Mouse (Mus musculus) cerebral cortex, adult 2 months (tissue): ENCODE measurements around the gene Tbca.

Experiments used
- WGBS: fragments of 180-500 bp; shearing (Covaris S2); methylation state at CpG from one replicate; pipeline ENCODE4 v1.1.7; 2018; 5-methylcytosine and 5-hydroxymethylcytosine counted together

Gene Tbca

DNA sequence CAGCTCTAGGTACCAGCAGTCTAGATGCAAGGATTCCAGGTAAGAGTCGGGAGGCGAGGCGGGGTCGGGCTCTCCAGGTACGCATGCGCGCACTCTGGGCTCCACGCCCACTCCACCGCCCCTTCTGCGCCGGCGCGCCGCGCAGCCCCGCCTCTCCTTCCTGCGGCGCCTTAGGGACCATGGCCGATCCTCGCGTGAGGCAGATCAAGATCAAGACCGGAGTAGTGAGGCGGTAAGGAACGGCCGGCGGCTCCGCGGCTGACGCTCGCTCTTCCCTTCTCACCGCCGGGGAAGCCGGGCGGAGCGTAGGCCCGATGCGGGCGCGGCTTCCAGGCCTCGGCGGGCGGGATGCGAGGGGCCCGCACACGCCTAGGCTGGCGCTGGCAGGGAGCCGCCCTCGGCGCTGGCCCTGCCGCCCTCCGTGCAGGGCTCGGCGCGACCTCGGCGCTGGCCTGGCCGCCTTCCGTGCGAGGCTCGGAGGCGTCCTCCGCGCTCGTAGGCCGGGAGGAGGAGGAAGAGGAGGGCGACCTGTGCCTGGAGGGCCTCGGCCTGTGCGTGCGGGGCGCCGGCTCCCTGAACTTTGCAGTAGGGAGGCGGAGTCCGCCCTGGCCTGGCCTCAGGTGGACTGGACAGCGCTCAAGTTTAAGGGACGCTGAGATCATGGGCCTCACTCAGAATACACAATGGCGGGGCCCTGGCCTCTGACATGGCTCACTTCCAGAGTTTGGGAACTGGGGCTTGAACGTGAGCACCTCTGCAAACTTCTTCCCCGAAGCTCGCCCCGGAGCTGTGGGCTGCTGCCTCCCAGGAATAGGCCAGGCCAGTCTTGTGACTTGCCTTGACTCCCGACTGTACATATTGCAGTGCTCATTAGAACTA, at the start of gene Tbca:
Gene Tbca, plus strand, starts transcription at position 140 of the 879 bp plus-strand sequence.
- WGBS, result under 1% methylated on average over 81 of the region's 81 CpGs

GRCm38 (mm10) chr13:94745176-94745575, 43.5 kb upstream of the Tbca start:
- 64% methylated on average over 1 of the region's 1 CpGs for WGBS

- WGBS, result 89% methylated on average over 12 of the region's 12 CpGs
These were observed 22.9 kb upstream of the Tbca start for GRCm38 (mm10) chr13:94765852-94766251.

DNA sequence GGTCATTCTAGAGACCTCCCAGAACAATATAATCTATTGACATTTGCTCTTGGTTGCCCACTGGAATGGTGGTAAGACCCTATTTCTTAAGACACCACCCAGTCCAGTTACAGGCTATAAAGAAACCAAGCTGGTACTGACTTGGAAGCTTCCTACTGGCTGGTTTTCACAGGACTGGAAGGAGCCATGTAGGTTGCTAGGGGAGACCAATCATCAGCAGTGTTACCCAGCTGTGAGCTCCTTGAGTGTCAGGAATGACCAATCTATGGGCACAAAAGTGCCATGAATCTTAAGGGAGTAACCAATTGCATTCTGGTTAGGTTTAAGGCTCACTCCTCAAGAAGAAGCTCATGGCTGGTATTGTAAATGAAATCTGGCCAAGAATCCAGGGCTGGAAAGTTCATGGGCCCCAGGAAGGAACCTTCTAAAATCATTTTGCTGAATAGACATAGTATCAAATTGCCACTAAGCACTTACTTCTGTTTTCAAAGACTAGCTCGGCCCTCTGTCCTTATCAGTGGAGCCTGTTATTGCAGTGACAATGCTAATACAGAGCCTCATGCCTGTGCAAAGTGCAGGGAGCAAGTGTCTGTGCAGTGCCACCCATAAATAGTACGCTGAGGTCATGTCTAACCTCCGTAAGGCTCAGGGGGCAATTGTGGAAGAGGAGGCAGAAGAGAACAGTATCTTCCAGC, 20.1 kb upstream of the Tbca start:
- 74% methylated on average over 3 of the region's 3 CpGs for WGBS

DNA sequence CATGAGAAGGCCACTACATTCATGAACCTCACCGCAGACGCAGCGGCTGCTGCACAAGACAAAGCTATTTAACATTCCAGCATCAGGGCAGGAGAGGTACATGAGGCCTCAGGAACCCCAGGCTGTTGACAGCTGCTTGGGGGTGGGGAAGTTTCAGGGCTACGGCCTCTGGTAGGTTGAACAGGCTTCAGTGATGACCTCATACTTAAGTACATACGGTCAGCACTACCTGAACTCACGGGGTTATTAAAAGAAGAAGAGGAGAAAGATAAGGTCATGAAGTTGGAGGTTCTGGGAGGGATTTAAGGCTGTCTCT, 19.6 kb upstream of the Tbca start:
- 78% methylated on average over 6 of the region's 6 CpGs for WGBS

- WGBS, result 52% methylated on average over 2 of the region's 2 CpGs
These were observed 1.8 kb upstream of the Tbca start for GRCm38 (mm10) chr13:94786866-94787265.

- WGBS, result 91% methylated on average over 1 of the region's 1 CpGs
These were observed 6.0 kb downstream of the Tbca start for GRCm38 (mm10) chr13:94794689-94795088.

DNA sequence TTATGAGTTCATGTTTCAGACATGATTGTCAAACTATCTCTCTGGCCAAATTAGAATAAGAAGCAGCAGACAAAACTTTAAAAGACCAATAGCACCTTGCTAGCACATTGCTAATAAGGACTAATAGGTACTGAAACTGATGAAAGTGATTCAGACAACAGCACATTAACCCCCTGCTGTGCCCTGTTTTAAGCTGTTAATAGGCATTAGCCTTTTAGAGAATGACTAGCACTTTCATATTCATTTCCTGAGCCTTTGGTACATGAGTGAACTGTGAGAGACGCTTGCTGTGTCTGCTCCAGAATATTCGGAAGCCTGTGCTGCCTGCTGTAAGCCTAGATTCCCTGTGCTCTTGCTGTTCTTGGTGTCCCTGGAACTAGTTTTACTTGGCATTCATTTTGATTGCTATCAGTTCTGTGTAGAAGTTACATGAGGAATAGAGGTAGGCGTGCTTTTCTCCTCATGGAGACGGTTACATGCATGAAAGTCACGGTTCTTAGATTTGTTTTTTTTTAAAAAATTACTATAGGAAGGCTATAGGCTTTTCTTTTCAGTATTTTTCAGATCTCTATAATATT, 14.9 kb downstream of the Tbca start:
- WGBS, result 78% methylated on average over 5 of the region's 5 CpGs

DNA sequence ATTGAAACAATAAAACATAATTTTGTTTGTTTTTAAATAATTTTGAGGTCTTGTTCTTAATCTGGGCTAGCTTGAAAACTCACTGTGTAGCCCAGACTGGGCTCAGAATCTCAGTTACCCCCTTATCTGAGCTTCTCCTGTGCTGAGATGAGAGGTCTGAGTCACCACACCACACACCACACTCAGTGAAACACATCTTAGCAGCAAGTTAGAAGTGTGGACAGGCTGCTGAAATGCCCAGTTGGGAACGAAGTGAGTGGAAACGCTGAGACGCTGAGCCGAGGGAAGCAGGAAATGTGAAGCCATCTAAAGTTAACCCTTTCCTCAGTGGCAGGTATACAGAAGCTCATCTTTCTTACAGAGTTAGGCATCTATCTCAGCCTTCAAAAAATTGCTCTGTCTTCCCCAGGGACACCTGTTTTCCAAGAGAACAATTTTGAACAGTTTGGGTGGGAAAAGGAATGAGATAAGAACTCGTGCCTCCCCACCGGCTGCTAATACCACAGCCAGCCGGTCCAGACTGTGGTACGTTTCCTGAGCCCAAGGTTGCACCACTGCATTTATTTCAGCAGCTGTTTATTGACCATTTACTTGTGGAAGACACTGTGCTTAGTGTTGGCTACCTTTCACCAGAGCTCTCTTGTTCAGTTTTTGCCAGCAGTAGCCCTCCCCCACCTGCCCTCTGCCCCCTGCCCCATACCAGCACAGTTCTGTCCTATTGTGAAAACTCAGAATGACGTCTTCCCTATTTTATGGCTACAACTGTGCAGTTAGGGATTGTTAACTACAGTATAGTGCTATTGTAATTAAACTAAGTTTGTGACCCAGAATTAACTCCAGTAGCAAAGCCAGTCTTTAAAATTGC, 17.8 kb downstream of the Tbca start:
- WGBS, result 49% methylated on average over 9 of the region's 9 CpGs

- 81% methylated on average over 1 of the region's 1 CpGs for WGBS
These were observed 21.0 kb downstream of the Tbca start for GRCm38 (mm10) chr13:94809724-94810123.

GRCm38 (mm10) chr13:94811451-94811850, 22.7 kb downstream of the Tbca start:
- WGBS, result 98% methylated on average over 1 of the region's 1 CpGs

DNA sequence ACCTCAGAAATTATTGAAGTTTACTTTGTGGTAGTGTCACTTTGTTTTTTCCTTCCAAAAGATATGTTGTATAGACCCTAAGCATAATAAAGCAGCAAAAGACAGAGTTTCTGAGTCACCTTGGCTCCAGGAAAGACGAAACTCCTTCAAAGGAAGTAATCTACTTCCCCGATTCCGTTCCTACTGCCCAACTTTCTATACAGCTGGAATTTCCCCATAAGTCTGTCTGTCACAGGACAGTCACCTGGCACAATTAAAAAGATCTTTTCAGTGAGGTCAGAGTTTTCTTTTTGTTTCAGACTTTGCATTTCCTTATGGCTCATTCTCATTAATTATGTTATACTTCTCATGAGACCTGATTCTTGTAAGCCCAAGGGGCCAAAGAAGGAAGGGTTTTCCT, 25.1 kb downstream of the Tbca start:
- 64% methylated on average over 3 of the region's 3 CpGs for WGBS

DNA sequence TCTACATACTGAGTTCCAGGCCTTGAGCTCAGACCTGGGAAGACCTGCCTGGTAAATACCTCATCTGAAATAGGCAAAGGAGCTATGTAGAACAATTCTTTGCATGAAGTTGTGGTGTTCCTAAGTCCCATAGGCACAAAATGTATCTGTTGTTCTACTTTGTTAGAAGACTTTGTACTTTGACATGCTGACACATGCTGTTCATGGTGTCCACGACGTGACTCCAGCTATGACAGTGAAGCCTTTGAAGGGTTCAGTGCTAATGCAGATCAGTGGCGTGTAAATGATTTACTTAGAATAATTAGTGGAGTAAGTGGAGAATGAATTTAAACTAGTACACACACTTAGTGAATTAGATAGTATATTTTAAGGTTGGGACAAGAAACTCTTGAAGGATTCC, 31.8 kb downstream of the Tbca start:
- 72% methylated on average over 3 of the region's 3 CpGs for WGBS

DNA sequence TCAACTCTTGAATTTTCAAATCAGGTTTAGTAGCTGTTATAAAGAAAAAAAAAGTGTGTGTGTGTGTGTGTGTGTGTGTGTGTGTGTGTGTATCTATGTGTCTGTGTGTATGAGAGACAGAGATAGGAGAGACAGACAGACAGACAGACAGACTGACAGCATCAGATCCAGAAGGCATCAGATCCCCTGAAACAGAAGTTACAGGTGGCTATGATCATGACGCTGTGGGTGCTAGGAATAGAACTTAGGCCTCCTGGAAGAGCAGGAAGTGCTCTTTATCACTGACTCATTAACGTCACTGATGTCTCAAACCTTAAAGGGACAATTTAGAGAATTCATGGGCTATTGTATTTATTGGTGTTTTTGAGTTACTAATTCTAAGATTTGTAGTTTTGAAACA, 32.2 kb downstream of the Tbca start:
- 86% methylated on average over 2 of the region's 2 CpGs for WGBS

GRCm38 (mm10) chr13:94826389-94826788, 37.7 kb downstream of the Tbca start:
- WGBS, result 96% methylated on average over 5 of the region's 5 CpGs

DNA sequence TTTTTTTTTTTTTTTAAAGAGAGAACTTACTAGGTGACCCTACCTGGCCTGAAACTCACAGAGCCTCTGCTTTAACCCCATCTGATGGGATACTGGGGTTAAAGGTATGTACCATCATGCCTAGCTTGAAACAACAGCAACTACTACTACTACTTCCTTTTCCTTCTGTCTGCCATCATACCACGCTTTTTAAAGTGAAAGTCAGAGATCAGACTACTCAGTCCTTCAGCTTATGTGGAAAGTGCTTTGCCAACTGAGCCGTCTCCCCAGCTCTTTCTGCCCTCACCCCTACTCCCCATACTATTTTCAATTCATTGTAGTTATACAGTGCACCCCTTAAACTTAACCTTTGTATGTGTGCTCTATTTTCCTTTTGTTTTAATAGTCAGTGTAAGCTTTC, 38.3 kb downstream of the Tbca start:
- 87% methylated on average over 2 of the region's 2 CpGs for WGBS

DNA sequence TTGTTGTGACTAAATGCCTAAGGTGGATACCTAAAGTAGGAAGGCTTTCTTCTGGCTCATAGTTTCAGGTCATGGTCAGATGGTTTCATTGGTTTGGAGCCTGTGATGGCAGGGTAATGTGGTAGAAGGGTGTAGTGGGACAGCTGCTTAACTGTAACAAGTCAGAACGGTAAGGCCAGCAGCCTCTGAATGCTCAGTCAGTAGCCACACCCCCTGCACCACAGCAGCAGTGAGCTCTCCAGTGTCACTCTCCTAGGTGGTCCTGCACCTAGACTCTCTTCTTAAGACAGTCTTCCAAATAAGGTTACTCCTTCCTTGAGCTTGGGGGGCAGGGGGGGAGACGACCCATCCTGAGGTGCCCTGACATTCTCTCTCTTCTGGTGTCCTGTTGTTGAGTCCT, 39.1 kb downstream of the Tbca start:
- 37% methylated on average over 2 of the region's 2 CpGs for WGBS

DNA sequence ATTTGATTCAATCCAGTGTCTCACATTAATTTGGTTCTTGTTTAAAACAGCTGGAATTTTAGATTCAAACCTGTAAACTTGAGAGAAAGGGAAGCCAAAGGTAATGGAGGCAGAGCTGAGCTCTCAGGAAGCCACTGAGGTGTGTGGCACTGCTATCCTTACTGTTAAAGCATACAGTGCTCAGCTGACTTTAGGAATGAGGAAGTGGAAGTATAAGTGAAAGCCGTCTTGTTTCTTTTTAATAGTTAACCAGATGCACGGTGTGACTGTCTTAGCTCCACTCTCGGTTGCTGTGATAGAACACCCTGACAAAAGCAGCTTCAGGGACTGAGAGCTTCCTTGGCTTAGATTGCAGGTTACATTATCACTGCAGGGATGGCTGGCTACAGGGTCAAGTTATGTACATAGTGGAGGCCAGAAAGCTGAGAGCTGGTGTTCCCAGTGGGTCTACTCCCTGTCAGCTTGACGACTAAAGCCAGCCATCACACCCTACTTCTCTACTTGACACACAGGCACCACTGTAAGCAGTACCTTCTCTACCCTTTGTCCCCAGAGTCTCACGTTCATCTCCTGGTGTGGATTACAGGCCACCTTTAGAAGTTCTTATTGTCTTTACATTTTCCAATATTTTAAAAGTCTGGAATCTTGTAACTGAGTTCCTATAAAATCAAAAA, 49.5 kb downstream of the Tbca start:
- WGBS, result 60% methylated on average over 5 of the region's 5 CpGs

GRCm38 (mm10) chr13:94838756-94839337, 50.1 kb downstream of the Tbca start:
- 68% methylated on average over 8 of the region's 8 CpGs for whole genome bisulfite sequencing

GRCm38 (mm10) chr13:94843236-94843635, 54.5 kb downstream of the Tbca start:
- 64% methylated on average over 5 of the region's 5 CpGs for WGBS

GRCm38 (mm10) chr13:94847870-94848269, 59.2 kb downstream of the Tbca start:
- 86% methylated on average over 7 of the region's 7 CpGs for WGBS
